Mouse (Mus musculus): ENCODE measurements around the gene Isl2. TPM values are rescaled to one million over a fixed set of nuclear protein-coding genes. Genes with fewer than 3 reads are reported as not detected.

The Isl2 gene
- polyA plus RNA-seq, 1 experiment from 2014 or later = not detected

- TF ChIP-seq EP300 (IDR thresholded peaks at IDR 0.05; ENCODE audit: low read depth) (no peak), CTCF (IDR thresholded peaks at IDR 0.05; ENCODE audit: low read depth) (no peak)
- H3K27me3 ChIP-seq (ENCODE audit: insufficient read depth, low read length) = no peaks in the 10 kb centered on the region
- H3K27ac ChIP-seq (ENCODE audit: low read depth) = no peak overlapping the region
- H3K4me1 ChIP-seq (ENCODE audit: insufficient read depth) = 0 out of 2 replicates have a peak, but pooled peaks cover 3% of the 10 kb centered on the region
- DNase-seq = no peak
- no peak for ATAC-seq
- H3K9ac ChIP-seq (replicated peaks) = no peak overlapping the region
- H3K9me3 ChIP-seq (ENCODE audit: low read length) = no peaks in the 10 kb centered on the region
- H3K4me3 ChIP-seq (ENCODE audit: low read depth, low read length) = no peak overlapping the region
- H3K4me2 ChIP-seq (ENCODE audit: low read depth, low read length) = no peak overlapping the region
- WGBS (ENCODE audit: insufficient replicate concordance) = 91% methylated on average over 6 of the region's 6 CpGs
- H3K36me3 ChIP-seq (replicated peaks; ENCODE audit: insufficient read depth, low read length) = no peaks in the 10 kb centered on the region
These were observed 47.7 kb downstream of the Isl2 start for GRCm38 (mm10) chr9:55586141-55586540.

Other genes with a start within 250 kb of the Isl2 start
- gene Nrg4, start 211.8 kb upstream of the Isl2 start, polyA plus RNA-seq (2015; fragmentation: Nextera tagmentation; extraction: Ambion mirVana) = 4.8 and 6.6 TPM in 2 replicates
- not detected in 2 replicates for gene Tmem266, start 211.8 kb upstream of the Isl2 start, polyA plus RNA-seq (2015; fragmentation: Nextera tagmentation; extraction: Ambion mirVana)
- gene Etfa, start 26.4 kb upstream of the Isl2 start, polyA plus RNA-seq (2015; fragmentation: Nextera tagmentation; extraction: Ambion mirVana) = 466 and 477 TPM in 2 replicates